Mouse (Mus musculus): ENCODE data around the gene Lurap1l. TPM values are rescaled to one million over a fixed set of nuclear protein-coding genes. Genes with fewer than 3 reads are reported as not detected.
A peak's percentile ranks its signal among the peaks of the same experiment; 100 is the strongest.

Gene Lurap1l
- total RNA-seq (2022) = under 1 TPM; 0.60 to 0.64 (median 0.62) TPM

- no peak for DNase-seq (ENCODE audit: low spot score in 2 of 2)
Measured at GRCm38 (mm10) chr4:80910481-80910870, at the start of gene Lurap1l. TSS of gene Lurap1l (plus strand) at chr4:80910646.

- no peak for DNase-seq (ENCODE audit: low spot score in 2 of 2)
Measured at GRCm38 (mm10) chr4:80862962-80863361, 47.5 kb upstream of the Lurap1l start.

GRCm38 (mm10) chr4:80863906-80864305 lies 46.5 kb upstream of the Lurap1l start:
- DNase-seq (ENCODE audit: low spot score in 2 of 2) = no peak

- DNase-seq (ENCODE audit: low spot score in 2 of 2) = no peak
Measured at GRCm38 (mm10) chr4:80864511-80864922, 45.9 kb upstream of the Lurap1l start.

GRCm38 (mm10) chr4:80866065-80866464 lies 44.4 kb upstream of the Lurap1l start:
- DNase-seq (ENCODE audit: low spot score in 2 of 2) = no peak

GRCm38 (mm10) chr4:80869598-80869997 lies 40.8 kb upstream of the Lurap1l start:
- no peak for DNase-seq (ENCODE audit: low spot score in 2 of 2)

- DNase-seq (ENCODE audit: low spot score in 2 of 2) = no peak
Measured at GRCm38 (mm10) chr4:80872847-80873644, 37.4 kb upstream of the Lurap1l start.

GRCm38 (mm10) chr4:80874121-80874859 lies 36.2 kb upstream of the Lurap1l start:
- DNase-seq (ENCODE audit: low spot score in 2 of 2) = no peak

- DNase-seq (ENCODE audit: low spot score in 2 of 2) = no peak
Measured at GRCm38 (mm10) chr4:80875055-80875454, 35.4 kb upstream of the Lurap1l start.

- DNase-seq (ENCODE audit: low spot score in 2 of 2) = no peak
Measured at GRCm38 (mm10) chr4:80881996-80882599, 28.3 kb upstream of the Lurap1l start.

- DNase-seq (ENCODE audit: low spot score in 2 of 2) = no peak
Measured at GRCm38 (mm10) chr4:80886631-80887030, 23.8 kb upstream of the Lurap1l start.

- no peak for DNase-seq (ENCODE audit: low spot score in 2 of 2)
Measured at GRCm38 (mm10) chr4:80891004-80891403, 19.4 kb upstream of the Lurap1l start.

- no peak for DNase-seq (ENCODE audit: low spot score in 2 of 2)
Measured at GRCm38 (mm10) chr4:80895278-80895894, 15.1 kb upstream of the Lurap1l start.

GRCm38 (mm10) chr4:80906726-80907125 lies 3.7 kb upstream of the Lurap1l start:
- DNase-seq (ENCODE audit: low spot score in 2 of 2) = no peak

- no peak for DNase-seq (ENCODE audit: low spot score in 2 of 2)
Measured at GRCm38 (mm10) chr4:80907973-80908372, 2.5 kb upstream of the Lurap1l start.

GRCm38 (mm10) chr4:80908902-80909301 lies 1.5 kb upstream of the Lurap1l start:
- no peak for DNase-seq (ENCODE audit: low spot score in 2 of 2)

GRCm38 (mm10) chr4:80910871-80911701 lies 640 bp downstream of the Lurap1l start:
- DNase-seq (ENCODE audit: low spot score in 2 of 2) = peak; percentile 3 to 4

GRCm38 (mm10) chr4:80911706-80912540 lies 1.5 kb downstream of the Lurap1l start:
- DNase-seq (ENCODE audit: low spot score in 2 of 2) = peak; percentile 34 to 43

GRCm38 (mm10) chr4:80915211-80915610 lies 4.8 kb downstream of the Lurap1l start:
- DNase-seq (ENCODE audit: low spot score in 2 of 2) = no peak

- DNase-seq (ENCODE audit: low spot score in 2 of 2) = no peak
Measured at GRCm38 (mm10) chr4:80916695-80917094, 6.2 kb downstream of the Lurap1l start.
